Mouse (Mus musculus): ENCODE measurements around the gene Nid2.

DNA sequence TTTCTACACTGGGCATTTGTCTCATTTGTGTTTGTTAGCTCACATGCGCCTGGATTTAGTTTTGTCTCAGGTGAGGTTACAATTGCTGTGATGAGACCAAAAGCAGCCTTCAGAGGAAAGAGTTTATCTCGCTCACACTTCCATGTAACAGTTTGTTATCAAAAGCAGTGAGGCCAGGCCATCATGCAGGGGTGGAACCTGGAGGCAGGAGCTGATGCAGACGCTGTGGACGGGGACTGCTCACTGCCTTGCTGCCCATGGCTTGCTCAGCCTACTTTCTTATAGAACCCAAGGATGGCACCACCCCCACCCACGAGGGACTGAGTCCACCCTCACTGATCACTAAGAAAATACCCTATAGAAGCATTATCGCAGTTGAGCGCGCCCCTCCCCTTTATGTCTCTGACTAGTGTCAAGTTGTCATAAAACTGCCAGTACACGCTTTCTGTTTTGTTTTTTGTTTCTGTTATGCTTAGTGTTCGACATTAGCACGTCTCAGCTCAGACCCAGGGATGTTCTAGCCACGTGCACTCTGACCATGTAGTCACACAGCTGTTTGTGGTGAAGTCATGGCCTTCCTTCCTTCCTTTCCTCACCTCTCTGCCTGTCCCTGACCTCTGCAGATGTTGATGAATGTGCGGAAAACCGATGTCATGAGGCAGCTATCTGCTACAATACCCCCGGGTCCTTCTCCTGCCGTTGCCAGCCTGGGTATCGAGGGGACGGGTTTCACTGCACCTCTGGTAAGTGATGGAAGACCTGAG, 45.7 kb downstream of the Nid2 start:
- TF ChIP-seq GATA1 (IDR thresholded peaks at IDR 0.05; ENCODE audit: borderline replicate concordance, low read length) = no peak
- TF ChIP-seq FLI1 (IDR thresholded peaks at IDR 0.05; ENCODE audit: low read length) = no peak
